Mouse (Mus musculus): ENCODE data around the gene Phka1.
"Not testable (repeated sequence)": the region's sequence is repeated elsewhere in the genome, so short reads cannot be mapped to it uniquely, and the experiment has no call there.

Phka1 gene

DNA sequence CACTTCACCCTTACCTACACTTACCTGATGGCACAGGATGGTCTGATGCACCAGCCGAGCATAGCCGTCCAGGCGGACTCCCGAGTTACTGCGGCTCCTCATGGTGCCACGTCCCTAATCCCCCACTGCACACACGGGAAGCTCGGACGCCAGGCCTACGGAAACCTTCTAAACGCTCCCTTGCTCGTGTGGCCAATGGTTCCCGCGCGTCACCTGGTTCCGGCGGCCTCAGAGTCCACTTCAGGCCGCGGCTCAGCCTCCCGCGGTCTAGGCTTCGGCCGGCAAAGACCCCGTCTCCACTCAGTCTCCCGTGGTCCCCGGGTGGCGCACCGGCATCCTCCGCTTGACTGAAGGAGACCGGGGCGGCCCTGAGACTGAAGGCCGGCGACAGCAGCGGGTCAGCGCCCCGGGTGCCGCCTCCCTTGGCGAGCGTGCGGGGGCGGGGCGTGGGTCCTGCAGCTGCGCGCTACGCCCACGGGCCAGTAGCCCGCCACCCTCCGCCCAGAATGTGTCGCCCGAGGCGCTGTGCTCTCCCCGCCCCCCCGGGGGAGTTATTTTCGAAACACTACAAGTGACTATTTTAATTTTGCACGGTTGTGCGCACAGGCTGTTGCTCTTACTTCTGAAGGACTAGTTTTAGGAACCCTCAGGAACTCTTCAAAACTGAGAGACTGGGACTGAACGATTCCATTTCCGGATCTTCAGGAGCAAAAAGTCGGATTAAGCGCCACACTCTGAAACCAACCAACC lies at the start of gene Phka1:
Phka1 (minus strand) TSS at position 424 of the 750 bp plus-strand sequence.
- in situ Hi-C loops (cut with MboI) = no loop called here

DNA sequence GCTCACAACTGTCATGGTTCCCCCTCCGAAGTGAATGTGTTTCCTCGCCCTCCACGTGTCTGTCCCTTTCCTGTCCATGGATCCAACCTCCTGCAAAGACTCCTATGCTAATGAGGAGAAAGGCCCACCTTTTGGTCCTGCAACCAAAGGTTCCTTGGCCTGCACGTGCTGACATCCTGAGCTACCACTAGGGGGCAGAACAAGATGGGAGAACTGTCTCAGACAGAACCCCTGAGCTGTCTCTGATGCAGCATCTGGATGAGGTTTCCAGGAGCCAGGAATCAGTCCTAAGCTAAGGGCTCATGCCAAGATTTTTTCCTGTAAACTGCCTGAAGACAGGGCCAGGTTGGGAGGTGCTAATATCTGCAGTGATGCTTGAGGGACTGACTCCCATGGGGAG lies 45.2 kb upstream of the Phka1 start:
- in situ Hi-C loops (cut with MboI) = not testable (repeated sequence)

DNA sequence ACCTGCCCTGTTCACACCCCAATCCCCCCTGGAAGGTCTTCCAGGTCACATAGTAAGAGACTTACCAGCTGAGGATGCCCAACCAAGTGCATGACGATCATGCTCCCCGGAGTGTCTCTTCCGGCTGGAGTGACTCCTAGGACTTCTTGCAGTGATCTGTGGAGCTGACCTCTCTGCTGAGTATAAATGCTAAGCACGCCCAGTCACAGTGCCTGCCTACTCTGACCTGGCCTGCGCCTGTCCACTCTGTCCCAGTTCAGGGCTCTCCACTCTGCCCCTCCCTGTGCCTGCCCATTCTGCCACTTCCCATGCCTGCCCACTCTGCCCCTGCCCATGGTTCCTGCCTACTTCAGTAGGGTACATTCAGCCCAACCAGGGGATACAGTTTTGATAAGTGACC lies 42.8 kb upstream of the Phka1 start, which contains the start of gene Gm3880:
Gm3880 (minus strand) TSS at position 101 of the 400 bp plus-strand sequence.
- in situ Hi-C loops (cut with MboI) = not testable (repeated sequence)

DNA sequence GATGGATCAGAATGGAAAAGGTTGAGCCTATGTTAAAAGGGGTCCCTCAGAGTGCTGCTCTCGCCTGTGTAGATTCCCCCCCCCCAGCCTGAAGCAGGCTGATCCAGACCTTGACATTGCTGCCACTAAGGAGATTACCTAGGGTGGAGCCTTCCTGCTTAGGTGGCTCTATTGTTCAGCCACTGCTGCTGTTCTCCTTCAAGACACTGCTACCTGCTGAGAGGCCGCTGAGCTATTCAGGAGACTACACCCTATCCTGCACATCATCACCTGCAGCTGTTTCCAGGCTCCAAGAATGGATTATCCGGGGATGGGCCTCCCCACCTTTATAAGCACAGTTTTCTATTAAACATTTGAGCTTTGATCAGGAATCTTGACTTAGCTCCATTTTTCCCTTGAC lies 40.7 kb upstream of the Phka1 start:
- in situ Hi-C loops (cut with MboI) = not testable (repeated sequence)

DNA sequence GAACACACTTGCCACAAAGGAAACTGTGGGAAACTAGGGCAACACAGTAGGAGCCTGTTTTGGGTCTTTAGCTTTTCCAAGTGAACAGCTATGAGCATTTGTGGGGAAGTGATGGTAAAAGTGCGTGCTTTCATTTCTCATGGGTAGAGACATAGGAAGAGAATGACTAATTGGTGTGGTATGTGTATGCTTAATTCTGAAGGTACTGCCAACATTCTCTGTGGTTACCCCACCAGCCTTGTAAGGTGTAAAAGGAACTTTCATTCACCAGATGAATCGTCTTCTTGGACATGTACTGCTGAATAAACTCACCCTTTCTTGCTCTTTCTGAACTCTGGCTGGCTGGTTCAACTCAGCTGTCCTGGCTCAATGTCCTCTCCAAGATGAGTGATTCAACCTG lies 22.6 kb upstream of the Phka1 start:
- in situ Hi-C loops (cut with MboI) = no loop called here

DNA sequence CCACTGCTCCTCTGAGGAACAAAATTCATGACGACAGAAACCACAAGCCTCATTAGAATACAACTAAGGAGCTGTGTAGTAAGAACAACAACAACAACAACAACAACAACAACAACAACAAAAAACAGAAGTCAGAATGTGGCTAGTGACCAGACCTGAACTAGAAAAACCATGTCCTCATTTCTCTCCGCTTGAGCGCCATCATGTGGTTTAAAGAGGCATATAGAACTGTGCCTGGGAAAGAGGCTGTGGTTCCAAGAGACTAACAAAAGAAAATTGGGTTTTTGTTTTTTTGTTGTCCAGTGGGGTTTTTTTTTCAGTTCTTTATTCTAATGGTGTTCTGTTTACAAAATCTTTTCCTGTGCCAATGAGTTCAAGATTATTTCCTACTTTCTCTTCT lies 16.7 kb upstream of the Phka1 start:
- in situ Hi-C loops (cut with MboI) = no loop called here

DNA sequence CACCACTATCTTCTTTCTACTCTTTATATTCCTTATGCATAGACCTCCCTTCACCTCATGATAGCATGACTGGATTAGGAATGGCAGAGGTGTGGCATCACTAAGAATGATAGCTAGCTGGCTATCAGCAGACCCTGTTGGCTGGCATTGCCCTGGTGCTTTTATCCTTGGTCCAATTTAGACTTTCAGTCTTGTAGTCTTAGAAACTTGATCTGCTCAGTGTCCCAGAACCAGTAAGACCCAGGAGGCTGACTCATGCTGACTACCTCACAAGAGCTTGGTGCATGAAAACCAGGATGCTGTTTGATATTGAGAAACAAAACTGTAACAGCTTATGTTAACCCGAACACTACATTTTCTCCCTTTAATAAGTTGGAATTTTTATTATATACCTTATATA lies 1.6 kb upstream of the Phka1 start:
- in situ Hi-C loops (cut with MboI) = no loop called here

DNA sequence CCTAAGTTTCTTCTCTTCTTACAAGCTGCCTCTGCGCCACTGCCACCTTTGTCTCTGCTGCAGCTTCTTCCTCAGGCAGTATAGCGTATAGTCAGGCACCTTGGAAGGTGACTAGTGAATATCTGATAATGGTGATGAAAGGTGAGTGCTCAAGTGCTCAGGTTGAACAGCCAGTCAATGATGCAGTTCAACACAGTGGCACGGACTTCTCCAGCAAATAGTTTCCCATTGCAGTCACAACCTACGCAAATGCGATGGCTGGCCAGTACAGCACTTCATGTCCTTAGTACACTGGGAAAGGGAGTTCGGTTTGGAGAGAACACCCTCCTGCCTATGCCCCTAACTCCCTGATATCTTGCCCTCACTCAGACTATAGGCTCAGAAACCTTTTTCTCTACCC lies 1.1 kb upstream of the Phka1 start:
- in situ Hi-C loops (cut with MboI) = no loop called here

DNA sequence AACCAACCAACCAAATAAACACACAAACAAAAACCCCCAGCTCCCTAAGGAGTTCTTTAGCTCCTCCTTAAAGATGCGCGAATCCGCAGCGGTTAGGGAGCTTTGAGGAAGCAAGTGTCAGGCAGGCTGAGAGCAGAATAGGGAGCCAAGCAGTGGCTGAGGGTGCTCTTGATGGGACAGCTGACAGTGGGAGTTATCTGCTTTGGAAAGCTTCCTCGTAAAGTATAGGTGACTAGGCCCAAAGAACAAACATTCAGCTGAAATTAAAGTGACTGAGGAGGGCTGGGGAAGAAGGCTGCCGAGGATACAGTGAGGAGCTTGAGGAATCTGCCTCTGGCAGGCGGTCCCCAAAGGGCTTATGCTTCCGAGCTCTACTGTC lies 516 bp upstream of the Phka1 start:
- in situ Hi-C loops (cut with MboI) = no loop called here

DNA sequence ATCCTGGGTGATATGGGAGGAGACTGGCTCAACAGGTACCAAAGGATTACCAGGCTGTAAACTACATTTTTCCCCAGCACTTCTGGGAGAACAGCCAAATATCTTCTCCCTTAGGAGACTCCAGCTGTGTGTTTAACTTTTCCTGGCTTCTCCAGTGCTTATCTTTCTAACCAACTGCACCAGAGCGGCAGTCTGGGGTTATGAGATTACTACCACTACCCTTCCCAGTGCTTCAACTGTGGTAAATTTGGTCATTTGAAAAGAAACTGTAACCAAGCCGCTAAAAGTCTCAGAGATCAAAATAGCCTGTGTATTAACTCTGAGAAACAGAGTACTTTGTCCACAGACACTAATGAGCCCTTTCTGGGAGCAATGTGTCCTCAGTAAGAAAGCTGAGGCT lies 42.8 kb downstream of the Phka1 start:
- in situ Hi-C loops (cut with MboI) = no loop called here

DNA sequence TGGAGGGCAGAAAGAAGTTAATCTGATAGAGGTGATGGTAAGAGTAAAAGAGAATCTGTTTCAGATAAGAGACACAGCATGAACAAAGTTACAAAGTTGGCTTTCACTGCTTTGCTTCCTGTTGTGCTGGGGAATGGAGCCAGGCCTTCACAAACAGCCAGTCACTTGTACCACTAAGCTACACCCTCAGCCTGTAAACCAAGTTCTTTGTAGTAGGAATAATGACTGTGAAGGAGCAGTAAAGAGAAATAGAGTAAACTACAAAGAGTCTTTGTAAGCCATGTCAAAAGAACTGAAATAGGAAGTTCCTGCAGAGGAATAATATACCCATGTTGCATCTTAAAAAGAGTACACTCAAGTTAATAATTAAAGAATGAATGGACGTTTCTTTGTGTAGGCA lies 55.5 kb downstream of the Phka1 start:
- in situ Hi-C loops (cut with MboI) = no loop called here

DNA sequence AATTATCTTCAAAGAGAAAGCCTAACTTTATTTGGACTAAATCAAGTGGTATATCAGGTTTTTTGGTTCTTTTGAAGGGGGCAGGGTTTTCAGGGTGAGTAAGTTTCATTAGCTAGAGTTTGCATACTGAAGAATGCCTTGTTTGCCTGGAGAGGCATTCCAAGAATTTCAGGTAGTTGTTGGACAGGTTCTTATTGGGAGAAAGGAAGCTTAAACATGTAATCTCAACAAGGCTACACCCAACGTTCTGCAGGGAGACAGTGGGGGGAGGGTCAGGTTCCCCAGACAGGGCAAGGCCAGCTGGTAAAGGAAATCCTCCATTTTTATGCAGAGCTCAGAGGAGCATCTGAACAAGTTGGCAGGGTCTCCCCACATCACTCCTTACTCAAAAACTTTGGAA lies 72.9 kb downstream of the Phka1 start:
- in situ Hi-C loops (cut with MboI) = no loop called here

DNA sequence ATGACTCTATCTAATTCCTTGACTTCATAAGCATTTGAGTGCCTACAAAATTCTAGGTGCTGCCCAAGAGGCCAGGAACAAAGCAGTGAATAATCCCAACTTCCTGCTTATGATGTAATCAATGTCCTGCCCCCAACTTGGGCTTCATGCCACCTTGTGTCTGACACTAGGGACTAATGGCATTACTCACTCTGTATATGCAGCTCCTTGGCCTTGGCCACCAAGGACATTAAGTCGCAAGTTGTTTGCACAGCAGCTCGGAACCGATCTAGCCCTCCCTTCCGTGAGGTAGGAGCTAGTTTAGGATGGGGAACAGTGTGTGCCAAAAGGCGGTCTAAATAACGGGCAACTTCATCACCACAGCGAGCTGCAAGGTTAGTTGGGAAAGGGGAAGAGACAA lies 87.1 kb downstream of the Phka1 start:
- in situ Hi-C loops (cut with MboI) = no loop called here

DNA sequence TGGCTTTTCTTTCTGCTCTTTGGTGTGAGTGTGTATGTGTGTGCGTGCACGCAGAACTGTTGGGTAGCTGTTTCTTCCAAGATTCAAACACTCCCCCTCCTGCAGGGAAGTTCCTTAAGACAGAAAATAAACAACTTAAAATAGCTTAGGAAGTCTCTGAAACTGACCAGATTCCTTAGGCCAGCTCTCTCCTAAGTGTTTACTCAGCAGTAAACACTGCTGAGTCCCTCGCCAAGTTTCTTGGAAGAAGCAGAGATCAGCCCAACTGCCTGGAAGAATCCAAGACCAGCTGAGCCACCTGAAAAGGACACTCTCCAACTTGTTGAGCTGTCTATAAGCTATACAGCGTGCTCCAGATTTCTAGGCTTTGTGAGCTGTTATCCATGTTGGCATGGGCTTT lies 134.8 kb downstream of the Phka1 start:
- in situ Hi-C loops (cut with MboI) = no loop called here

DNA sequence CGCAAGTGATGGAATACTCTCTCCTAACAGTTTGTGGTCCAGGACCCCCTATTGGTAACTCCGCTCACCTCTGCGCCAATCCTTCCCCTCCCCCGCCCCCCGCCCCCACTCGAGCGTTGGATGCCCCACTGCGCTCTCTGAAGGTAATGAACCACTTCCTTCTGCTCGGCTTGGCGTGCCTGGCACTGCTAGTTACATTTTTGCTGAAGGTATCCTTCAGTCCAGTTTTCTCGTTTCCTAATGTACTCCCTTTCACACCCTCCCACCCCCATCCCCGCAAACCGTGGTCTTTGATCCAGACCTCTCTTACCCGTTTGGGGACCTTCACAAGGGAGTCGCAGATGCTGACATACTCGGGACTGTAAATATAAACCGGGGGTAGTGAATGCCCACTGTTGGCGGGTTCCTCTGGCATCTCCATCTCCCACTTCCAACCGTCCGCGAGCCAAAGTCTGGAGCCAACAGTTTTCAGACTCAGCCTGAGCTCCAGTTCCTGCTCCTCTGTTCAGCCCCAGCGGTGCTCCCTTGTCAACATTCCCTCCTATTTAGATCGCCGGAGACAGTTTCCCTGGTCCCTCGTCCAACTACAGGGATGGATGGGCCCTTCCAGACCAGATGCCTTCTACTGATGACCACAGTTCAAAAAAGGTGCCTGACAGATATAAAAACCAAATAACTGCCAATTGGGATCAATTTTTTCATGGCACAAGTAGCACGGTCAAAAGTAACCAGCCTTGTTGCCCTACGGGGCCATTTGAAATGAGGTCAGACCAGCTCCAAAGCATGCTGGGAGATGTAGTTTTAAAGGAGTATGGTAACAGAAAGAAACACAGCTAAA lies 139.2 kb downstream of the Phka1 start, which contains the start of gene Hdac8:
Hdac8 (minus strand) TSS at position 716 of the 838 bp plus-strand sequence.
- in situ Hi-C loops (cut with MboI) = no loop called here

DNA sequence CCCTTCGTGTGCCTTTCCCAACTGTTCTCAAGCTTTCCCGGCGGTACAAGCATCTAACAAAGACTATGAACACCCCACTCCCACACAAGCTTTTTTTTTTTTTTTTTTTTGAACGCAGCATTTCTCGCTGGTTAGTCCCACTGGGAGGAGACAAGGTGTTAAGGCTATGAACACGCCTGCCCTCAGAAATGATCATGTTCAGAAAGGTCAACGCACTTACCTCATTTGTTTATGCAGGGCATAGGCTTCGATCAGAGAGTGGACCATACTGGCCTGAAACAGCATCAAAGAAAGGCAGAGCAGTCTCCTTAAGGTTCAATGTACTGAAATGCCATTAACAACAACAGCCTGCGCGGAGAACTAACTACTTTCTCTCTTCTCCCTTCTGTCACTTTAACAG lies 139.9 kb downstream of the Phka1 start:
- in situ Hi-C loops (cut with MboI) = no loop called here

DNA sequence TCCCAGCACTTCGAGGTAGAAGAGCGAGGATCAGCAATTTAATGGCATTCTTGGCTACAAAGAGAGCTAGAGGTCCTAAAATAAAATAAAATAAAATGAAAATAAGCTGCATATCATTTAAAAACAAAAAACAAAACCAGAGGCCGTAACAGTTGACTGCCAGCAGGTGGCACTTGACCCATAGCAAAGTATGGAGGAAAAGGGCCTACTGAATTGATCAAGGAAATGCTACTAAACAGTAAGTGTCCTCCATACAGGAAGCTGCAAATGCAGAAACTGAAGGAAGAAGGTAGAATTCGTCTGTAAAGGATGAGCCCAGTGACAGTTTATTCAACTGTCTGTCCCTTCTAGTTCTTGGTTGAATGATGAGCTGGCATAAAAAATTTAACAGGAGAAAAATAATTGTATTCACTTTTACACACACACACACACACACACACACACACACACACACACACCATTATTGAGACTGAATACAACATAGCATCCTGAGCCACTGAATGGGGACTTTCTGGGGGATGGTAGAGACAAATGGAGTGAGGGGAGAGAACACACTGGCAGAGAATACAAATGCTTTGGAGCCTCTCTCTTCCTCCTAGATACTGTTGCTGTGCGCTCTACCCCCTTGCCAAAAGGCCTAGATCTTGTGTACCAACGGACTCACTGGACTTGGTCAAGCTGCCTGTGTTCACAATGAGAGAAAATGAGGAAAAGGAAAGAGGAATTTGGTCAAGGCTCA lies 149.9 kb downstream of the Phka1 start:
- in situ Hi-C loops (cut with MboI) = loop anchor here (25.0 kb wide), 1 partner anchor 257 kb away; no protein-coding TSS in a partner anchor

DNA sequence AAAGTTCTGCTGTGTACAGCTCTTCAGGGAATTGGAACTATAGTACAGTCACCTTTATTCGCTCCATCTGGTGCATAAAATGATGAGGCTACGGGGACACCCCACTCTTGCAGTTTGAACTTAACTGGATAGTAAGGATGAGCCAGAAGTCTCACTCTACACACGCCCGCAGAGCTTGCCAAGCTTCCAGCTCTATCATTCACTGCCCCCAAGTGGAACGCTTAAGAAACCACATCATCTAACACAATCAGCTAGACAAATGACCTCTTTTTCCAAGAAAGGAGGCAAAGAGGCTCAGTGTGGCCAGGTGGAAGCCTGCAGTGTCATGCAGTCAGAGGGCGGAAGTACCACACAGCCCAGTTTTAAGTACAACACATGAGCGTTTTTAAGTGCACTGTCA lies 158.5 kb downstream of the Phka1 start:
- in situ Hi-C loops (cut with MboI) = loop anchor here (25.0 kb wide), 1 partner anchor 248 kb away; no protein-coding TSS in a partner anchor

DNA sequence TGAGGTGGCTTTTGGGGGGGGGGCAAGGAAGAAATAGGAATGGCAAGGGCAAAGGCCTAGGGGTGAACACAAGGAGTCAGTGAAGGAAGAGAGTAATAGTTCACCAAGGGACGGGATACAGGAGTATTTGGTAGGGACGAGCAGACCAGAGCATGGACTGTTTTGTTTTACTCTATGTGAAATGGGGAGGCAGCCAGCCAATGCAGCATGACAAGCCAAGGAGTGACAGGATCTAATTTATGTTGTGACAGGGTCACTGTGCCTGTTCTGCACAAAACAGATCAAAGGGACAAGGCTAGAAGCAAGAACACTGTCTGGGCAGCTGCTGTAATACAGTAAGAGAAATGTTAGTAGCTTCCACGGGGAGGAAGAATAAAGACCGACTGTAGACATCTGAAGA lies 164.4 kb downstream of the Phka1 start:
- in situ Hi-C loops (cut with MboI) = loop anchor here (25.0 kb wide), 1 partner anchor 242 kb away; no protein-coding TSS in a partner anchor

DNA sequence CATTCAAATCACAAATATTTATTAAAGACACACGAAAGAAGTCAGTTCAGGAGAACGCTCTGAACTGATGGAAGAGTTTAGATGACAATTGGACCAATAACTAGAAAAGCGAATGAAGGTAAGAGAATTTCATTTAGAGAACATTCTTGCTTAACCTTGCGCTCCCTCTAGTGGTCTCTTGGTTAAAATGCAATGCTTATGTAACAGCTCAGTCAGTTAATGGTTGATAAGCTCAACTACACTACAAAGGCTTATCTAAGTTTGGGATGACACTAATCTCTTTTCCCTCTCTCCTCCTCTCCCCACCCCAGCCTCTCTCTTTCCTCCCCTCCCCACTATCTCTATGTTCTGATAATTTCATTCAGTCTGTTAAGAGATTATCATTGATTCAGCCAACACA lies 165.1 kb downstream of the Phka1 start:
- in situ Hi-C loops (cut with MboI) = loop anchor here (25.0 kb wide), 1 partner anchor 242 kb away; no protein-coding TSS in a partner anchor

DNA sequence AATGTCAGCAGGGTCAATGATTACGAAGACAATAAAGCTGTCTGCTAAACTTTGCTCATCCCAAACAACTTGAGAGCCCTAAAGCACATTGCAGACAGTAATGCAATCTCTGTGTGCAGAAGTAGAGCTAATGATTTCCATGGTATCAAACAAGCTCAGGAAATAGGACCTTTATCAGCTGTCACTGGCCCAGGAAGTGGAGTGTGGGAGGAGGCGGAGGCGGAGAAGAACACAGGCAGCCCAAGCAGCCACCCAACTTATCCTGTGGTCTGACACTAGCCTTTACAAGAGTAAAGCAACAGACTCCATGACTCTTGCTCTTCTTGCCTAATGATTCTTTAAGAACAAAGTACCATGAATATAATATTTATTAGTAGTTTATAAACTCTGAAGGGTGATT lies 165.6 kb downstream of the Phka1 start:
- in situ Hi-C loops (cut with MboI) = loop anchor here (25.0 kb wide), 1 partner anchor 241 kb away; no protein-coding TSS in a partner anchor

DNA sequence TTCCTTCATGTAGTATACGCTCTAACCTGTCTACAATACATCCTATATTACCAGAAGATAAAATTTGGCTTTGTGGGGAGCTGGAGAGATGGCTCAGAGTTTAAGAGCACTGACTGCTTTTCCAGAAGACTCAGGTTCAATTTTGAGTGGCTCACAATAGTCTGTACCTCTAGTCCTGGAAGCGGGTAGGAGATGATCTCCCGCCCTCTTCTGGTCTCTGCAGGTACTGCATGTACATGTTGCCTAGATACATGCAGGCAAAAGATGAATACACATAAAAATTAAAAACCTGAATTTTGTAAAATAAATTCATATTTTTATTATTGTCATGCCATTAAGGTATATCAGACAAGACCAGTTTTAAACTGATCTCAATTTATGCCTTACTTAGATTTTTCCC lies 167.3 kb downstream of the Phka1 start:
- in situ Hi-C loops (cut with MboI) = loop anchor here (25.0 kb wide), 1 partner anchor 239 kb away; no protein-coding TSS in a partner anchor
